Comparison of ENCODE assay signal across 10 mouse cellular contexts in genomic region chr14:86562728-86563127, GRCm38 (mm10).
DNase-seq lines count a peak whose midpoint lies in the region; ATAC-seq and TF ChIP-seq lines count a peak whose summit lies in the region.
"Had no signal": no experiment of that assay in that cellular context is flagged by ENCODE, and none has a peak within 500 bp of the region (broad histone marks: within the 10 kb centered on the region; RNA-seq: fewer than 3 reads in every experiment).

No protein-coding gene starts in this region.

- ATAC-seq in liver, embryonic 11.5 days (replicated peaks; ENCODE audit: low FRiP score): no peak

- no peak overlapping the region for H3K27ac ChIP-seq in liver, adult 2 months (replicated peaks; ENCODE audit: insufficient read depth, low read depth, low read length)
- H3K27ac ChIP-seq in liver, embryonic 11.5 days (ENCODE audit: low read depth, low read length): no peak overlapping the region
- H3K27ac ChIP-seq: heart, embryonic 15.5 days; neural tube, embryonic 12.5 days had no signal

- peak; percentile 60 to 63 for DNase-seq in cerebellum, postnatal 14 days
- no peak for DNase-seq in cerebellum, adult 9-11 months
- peak; percentile 19 for DNase-seq in liver, adult 2 months (ENCODE audit: extremely low read depth, low read depth, low spot score)
- no peak for DNase-seq in liver, embryonic 11.5 days (ENCODE audit: low spot score)
- peak; percentile 2 for DNase-seq in embryo, embryonic 11.5 days (ENCODE audit: low read depth, low spot score)
- peak; percentile 43 for DNase-seq in lung, postnatal 14 days
- DNase-seq in urinary bladder, postnatal 14 days (ENCODE audit: low spot score): no peak
- DNase-seq in spleen, postnatal 4 days (ENCODE audit: low spot score in 2 of 2): no peak

- WGBS in liver, adult 2 months: 48% methylated on average over 2 of the region's 2 CpGs
- WGBS in liver, embryonic 11.5 days: 53% methylated on average over 2 of the region's 2 CpGs

- no peaks in the 10 kb centered on the region for H3K4me1 ChIP-seq in liver, adult 2 months (ENCODE audit: control insufficient read depth, insufficient read depth, low read length)
- no peaks in the 10 kb centered on the region for H3K4me1 ChIP-seq in liver, embryonic 11.5 days (replicated peaks; ENCODE audit: control insufficient read depth, insufficient read depth, low read length)
- H3K4me1 ChIP-seq: heart, embryonic 15.5 days; neural tube, embryonic 12.5 days had no signal

- no peak for TF ChIP-seq POLR2A in liver, adult 2 months (IDR thresholded peaks at IDR 0.05; ENCODE audit: extremely low read depth, insufficient read depth, low read length)

- H3K4me3 ChIP-seq in liver, adult 2 months (ENCODE audit: insufficient read depth, low read depth, low read length): no peak overlapping the region
- no peak overlapping the region for H3K4me3 ChIP-seq in liver, embryonic 11.5 days (ENCODE audit: low read depth, low read length)
- H3K4me3 ChIP-seq: heart, embryonic 15.5 days; neural tube, embryonic 12.5 days had no signal

- H3K36me3 ChIP-seq in liver, adult 2 months (ENCODE audit: control insufficient read depth, insufficient read depth, low read length): no peaks in the 10 kb centered on the region
- H3K36me3 ChIP-seq in liver, embryonic 11.5 days (ENCODE audit: control insufficient read depth, insufficient read depth, low read length): no peaks in the 10 kb centered on the region
- H3K36me3 ChIP-seq: heart, embryonic 15.5 days; neural tube, embryonic 12.5 days had no signal

- H3K9me3 ChIP-seq in liver, embryonic 11.5 days (ENCODE audit: control insufficient read depth, low read length): no peaks in the 10 kb centered on the region
- H3K9me3 ChIP-seq: heart, embryonic 15.5 days; neural tube, embryonic 12.5 days had no signal

- no peaks in the 10 kb centered on the region for H3K79me2 ChIP-seq in liver, adult 2 months (ENCODE audit: control insufficient read depth, insufficient read depth, low read length)

- peak; percentile 72 for TF ChIP-seq CTCF in liver, adult 2 months (IDR thresholded peaks at IDR 0.05; ENCODE audit: low read depth, low read length)

- no peak overlapping the region for H3K4me2 ChIP-seq in liver, embryonic 11.5 days
- H3K4me2 ChIP-seq: heart, embryonic 15.5 days; neural tube, embryonic 12.5 days had no signal

- H3K9ac ChIP-seq in liver, adult 2 months (ENCODE audit: low read depth, low read length): no peak overlapping the region
- H3K9ac ChIP-seq in liver, embryonic 11.5 days (ENCODE audit: low read depth, low read length): no peak overlapping the region
- H3K9ac ChIP-seq: heart, embryonic 15.5 days; neural tube, embryonic 12.5 days had no signal

- no peaks in the 10 kb centered on the region for H3K27me3 ChIP-seq in liver, adult 2 months (ENCODE audit: control insufficient read depth, insufficient read depth, low read length)
- H3K27me3 ChIP-seq in liver, embryonic 11.5 days (replicated peaks; ENCODE audit: control insufficient read depth, insufficient read depth, low read length): no peaks in the 10 kb centered on the region
- H3K27me3 ChIP-seq: heart, embryonic 15.5 days; neural tube, embryonic 12.5 days had no signal

Comparison
In these comparisons a context has a peak if more than half of its experiments do, and no peak if none do; other contexts are left out.
1. DNase-seq: peak in cerebellum, postnatal 14 days (2 of 2), liver, adult 2 months (single experiment), embryo, embryonic 11.5 days (single experiment) and lung, postnatal 14 days (single experiment); none in cerebellum, adult 9-11 months (single experiment), liver, embryonic 11.5 days (single experiment), urinary bladder, postnatal 14 days (single experiment) and spleen, postnatal 4 days (0 of 2).